Mouse (Mus musculus) naive thymus-derived CD4-positive, alpha-beta T cell, adult 2 months (primary cell): ENCODE measurements around the gene Dmrtb1.

Experiments used
- DNase-seq: peaks from one replicate; pipeline ENCODE4 v3.0.0-alpha.2; 2011; ENCODE audit warnings: low read depth

The Dmrtb1 gene

GRCm38 (mm10) chr4:107681099-107681849 is 2.8 kb downstream of the Dmrtb1 start:
- no peak for DNase-seq

DNA sequence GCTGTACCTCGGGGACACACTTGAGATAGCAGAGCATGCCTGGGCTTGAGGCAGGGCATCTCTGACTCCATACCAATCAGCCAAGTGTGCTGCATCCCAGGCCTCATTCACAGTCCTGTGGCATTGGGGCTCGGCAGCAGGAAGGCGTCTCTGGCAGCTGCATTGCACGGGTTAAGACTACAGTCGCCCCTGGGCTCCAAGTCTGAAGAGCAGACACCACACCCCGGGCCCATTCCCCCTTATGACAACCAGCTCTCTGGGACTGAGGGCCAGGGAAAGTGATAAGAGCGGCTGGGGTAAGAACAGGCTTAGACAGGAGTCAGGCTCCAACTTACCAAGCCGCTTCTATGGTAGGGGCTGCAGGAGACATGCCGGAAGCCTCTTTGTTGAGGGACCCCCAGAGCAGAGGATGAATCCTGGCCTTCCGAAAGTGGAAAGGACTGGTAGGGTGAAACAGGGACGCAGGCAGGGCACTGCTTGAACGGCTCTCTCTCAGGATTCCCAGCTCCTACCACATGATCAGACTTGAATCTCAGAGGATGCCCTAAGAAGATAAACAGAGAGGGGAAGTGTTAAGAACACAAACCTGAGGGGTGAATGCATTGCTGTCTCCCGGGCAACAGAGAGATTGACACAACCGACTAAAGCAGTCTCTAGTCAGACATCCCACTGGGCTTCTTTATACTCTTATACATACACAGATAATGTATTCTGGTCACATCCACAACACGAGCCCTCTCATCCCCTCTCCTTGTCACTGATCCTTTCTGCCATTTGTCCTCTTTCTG is 3.5 kb downstream of the Dmrtb1 start:
- no peak for DNase-seq

- DNase-seq = no peak
Measured at GRCm38 (mm10) chr4:107675645-107676044, 8.4 kb downstream of the Dmrtb1 start.

- DNase-seq = peak; percentile 2
Measured at GRCm38 (mm10) chr4:107674322-107674644, 9.7 kb downstream of the Dmrtb1 start.

- DNase-seq = peak; percentile 66
Measured at GRCm38 (mm10) chr4:107673638-107674321, 10.2 kb downstream of the Dmrtb1 start.

DNA sequence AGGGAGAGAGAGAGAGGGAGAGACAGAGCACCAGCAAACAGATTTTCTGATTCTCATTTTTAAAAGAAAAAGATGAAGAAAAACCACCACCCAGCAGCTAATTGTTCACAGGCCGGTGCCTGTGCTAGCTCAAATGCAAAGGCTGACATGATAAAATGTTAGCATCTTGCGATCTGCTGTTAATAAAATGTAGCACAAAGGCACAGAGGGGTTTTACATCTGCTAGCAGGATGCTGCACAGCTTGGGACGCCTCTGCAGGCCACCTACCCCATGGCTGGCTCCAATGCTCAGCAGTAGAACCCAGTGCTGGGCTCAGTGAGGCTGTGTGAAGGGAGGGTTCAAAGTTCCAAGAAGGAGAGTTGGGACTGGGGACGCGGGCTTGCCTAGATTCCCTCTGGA is 13.3 kb downstream of the Dmrtb1 start:
- no peak for DNase-seq

GRCm38 (mm10) chr4:107668514-107668913 is 15.5 kb downstream of the Dmrtb1 start:
- no peak for DNase-seq

DNA sequence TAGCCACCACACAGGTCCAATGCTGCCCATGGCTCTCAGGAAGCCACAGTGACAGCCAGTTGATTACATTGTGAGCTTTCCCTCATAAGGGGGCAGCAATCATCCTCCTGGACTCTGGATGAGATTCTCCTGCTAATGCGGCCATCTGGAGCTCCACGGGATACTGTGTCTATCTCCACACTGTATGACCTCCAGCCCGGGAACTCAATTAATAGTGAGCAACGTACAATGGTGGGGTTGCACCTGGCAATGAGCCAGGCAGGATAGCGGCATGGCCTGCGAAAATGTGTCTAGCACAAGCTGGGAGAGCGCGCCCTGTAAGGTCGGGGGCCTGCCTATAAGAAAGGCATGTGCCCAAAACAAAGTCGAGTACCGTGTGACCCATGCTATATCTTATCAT is 23.4 kb downstream of the Dmrtb1 start:
- no peak for DNase-seq

DNA sequence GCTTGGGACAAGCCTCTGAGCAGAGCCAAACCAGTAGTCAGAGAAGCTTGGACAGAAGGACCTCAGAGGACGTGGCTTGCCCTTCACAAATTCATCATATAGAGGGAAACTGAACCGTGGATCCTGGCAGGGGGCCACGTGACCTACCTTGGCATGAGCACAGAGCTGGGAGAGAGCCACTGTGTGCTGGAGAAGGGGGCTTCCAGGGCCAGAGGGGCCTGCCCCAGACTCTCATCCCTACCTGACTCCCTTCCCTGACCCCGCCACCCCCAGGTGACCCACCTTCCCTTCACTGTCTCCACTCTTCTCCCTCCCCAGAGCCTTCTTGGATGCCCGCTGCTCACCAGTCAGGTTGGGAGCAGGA is 30.8 kb downstream of the Dmrtb1 start:
- DNase-seq = no peak

GRCm38 (mm10) chr4:107652598-107653279 is 31.3 kb downstream of the Dmrtb1 start:
- peak; percentile 10 for DNase-seq

- no peak for DNase-seq
Measured at GRCm38 (mm10) chr4:107651021-107651496, 33.0 kb downstream of the Dmrtb1 start.

- no peak for DNase-seq
Measured at GRCm38 (mm10) chr4:107648959-107649485, 35.0 kb downstream of the Dmrtb1 start.

DNA sequence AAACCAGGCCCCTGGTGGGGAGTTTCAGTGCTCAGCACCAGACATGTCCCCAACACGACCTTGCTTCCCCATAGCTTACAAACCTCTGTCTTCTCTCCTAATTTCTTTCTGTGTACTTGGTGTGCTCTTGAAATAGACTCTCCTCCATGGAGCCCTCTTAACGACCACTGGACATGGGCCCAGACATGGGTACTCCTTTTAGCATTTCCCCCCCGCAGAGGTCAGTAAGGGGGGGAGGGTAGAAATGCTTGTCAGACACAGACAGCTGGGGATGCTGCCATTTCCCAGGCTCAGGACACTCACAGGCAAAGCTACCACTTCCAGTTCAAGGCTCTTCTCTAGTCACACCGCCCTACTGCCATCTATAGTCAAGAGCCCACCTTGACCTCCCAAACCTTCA is 42.4 kb downstream of the Dmrtb1 start:
- DNase-seq = no peak

DNA sequence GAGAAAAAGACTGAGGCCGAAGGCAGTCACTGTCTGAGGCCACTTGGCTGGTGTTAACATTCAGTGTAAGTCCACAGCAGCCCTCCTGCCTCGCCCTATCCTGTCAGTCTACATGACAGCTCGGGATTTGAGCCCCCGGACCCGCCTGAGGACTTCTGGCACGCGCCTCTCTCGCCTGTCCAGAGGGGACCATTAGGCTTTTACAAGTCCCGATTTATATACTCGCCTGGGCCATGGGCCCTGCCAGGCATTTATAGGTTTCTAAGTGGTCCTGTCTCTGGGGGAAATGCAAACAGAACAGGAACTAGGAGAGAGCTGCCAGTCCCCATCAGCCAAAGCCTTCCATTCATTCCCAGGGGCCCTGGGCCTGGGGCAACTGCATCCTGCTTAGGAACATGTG is 45.7 kb downstream of the Dmrtb1 start:
- DNase-seq = no peak

DNA sequence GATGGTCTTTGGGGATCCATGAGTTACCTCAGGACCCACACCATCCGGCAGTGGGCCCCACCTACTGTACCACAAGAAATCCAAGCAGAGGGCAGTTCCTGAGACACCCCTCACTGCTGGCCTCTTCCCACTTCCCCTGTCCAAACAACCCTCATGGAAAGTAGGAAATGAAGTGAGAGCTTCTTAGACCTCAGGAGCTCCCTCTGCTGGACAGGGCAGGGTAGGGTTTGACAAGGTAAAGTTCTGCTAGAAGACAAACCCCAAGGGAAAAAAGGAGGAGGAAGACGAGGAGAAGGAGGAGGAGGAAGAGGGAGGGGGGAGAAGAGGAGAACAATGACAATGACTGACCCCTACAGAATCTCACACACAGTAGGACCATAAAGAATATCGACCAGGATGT is 46.4 kb downstream of the Dmrtb1 start:
- DNase-seq = peak; percentile 38

DNA sequence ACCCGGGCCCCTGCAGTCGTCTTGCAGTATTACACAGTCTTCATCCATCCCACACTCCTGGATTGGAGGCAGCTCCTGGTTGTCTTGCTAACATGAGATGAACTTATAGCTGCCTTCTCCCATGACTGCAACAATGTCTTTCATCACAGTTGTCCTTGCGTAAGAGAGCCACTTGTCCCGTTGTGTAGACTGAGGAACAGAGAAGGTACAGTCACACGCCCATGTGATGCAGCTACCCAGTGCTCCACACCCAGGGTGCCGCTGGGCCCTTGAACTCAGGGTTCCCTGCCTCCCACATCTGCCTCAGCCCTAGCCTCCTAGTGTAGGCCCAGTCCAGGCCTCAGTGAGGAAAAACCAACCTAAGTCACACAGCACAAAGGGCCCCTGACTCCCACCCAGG is 47.9 kb downstream of the Dmrtb1 start:
- DNase-seq = no peak

DNA sequence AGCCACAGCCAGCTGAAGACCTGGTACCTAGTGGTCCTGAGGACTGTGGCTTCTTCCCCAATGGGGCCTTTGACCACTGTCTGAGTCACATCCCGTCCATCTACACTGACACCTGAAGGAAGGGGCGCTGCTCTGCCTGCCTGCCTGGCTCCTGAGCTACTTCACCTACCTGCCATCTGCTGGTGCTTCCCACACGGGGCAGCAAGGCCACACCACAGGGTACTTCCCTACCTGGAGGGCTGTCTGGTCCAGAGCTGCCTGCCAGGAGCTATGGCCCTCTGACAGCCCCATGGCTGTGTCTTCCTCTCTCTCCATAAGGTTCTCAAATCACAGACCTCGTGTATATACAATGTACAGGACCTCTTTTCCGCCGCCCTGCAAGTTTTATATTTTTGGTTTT is 49.4 kb downstream of the Dmrtb1 start:
- no peak for DNase-seq

DNA sequence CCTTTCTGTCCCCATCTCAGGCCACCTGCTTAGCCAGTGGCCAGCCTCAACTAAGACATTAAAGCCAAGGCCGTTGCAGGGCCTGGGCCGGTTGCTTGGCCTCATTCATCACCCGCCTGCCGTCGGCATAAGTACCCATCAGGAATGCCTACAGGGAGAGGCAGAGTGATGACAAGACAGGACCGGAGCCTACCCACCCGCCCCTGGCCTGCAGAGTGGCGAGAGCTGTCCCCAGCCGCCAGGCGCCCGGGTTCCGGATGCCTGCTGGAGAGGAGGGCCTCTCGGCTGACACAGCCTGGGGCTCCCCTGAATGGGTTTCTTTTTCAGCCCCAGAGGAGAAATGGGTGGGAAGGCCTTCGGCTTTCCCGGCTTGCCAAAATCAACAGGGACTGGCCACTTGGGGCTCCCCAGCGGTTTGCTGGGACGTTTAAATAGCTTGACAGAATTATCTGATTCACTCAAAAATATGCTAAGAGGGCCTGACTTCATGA is 55.1 kb downstream of the Dmrtb1 start:
- no peak for DNase-seq

- no peak for DNase-seq
Measured at GRCm38 (mm10) chr4:107628226-107628625, 55.8 kb downstream of the Dmrtb1 start.
